Mouse (Mus musculus): ENCODE measurements at regions not wholly inside any gene's neighbourhood (a gene's known extent, or its start where the extent isn't known, plus 50 kb on each side); places are given as distances from the start of the nearest gene placed in this dataset.

DNA sequence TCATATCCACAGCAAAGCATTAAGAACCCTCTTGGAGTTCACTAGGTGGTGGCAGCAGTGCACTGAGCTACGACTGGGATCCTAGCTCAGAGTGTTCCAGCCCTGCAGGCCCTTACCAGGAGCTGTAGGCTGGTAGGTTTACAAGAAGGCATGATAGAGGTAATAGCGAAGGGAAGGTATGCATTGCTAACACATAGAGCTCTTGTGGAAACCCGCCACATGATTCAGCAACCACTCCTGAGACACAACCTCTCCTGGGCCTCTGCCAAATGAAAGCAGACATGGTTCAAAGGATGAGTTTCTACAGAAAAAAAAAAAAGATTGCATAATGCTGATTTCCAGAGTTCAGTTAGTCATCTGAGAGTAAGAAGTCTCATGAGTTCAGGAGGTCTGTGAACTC lies 370.5 kb upstream of the Npvf start:
- no peak for DNase-seq (ENCODE audit: low spot score)
- ATAC-seq (replicated peaks; ENCODE audit: low FRiP score, low read depth) = no peak
- WGBS = 86% methylated on average over 3 of the region's 3 CpGs
- H3K4me2 ChIP-seq (ENCODE audit: low read length) = no peak overlapping the region
- H3K9me3 ChIP-seq (replicated peaks; ENCODE audit: low read length) = no peaks in the 10 kb centered on the region
- no peaks in the 10 kb centered on the region for H3K4me1 ChIP-seq (replicated peaks; ENCODE audit: insufficient read depth, low read length)
- no peaks in the 10 kb centered on the region for H3K27me3 ChIP-seq (ENCODE audit: insufficient read depth, low read length)
- H3K9ac ChIP-seq (ENCODE audit: low read depth, low read length) = no peak overlapping the region
- H3K27ac ChIP-seq = no peak overlapping the region
- no peaks in the 10 kb centered on the region for H3K36me3 ChIP-seq (ENCODE audit: insufficient read depth, low read length)
- H3K4me3 ChIP-seq (replicated peaks; ENCODE audit: low read depth, low read length) = no peak overlapping the region
- no peak for TF ChIP-seq CTCF (IDR thresholded peaks at IDR 0.05; ENCODE audit: low read depth)

DNA sequence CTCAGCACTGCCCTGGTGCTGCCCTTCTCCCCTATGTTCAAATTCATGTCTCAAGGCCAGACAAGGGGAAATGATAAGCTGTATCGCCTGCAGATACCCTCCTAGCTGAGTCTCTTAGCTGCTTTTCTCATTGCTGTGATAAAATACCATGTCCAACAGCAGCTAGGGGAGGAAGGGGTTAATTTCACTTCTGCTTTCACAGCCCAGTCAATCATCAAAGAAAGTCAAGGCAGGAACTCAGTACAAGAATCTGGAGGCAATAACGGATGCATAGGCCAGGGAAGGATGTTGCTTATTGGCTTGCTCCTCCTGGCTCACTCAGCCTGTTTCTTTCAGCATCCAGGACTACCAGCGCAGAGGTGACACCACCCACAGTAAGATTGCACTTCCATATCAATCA lies 371.2 kb upstream of the Npvf start:
- H3K9ac ChIP-seq (ENCODE audit: low read depth, low read length) = no peak overlapping the region
- DNase-seq (ENCODE audit: low spot score) (no peak), ATAC-seq (replicated peaks; ENCODE audit: low FRiP score, low read depth) (no peak)
- H3K4me2 ChIP-seq (ENCODE audit: low read length) = no peak overlapping the region
- H3K4me1 ChIP-seq (replicated peaks; ENCODE audit: insufficient read depth, low read length) = no peaks in the 10 kb centered on the region
- no peaks in the 10 kb centered on the region for H3K36me3 ChIP-seq (ENCODE audit: insufficient read depth, low read length)
- H3K27ac ChIP-seq = no peak overlapping the region
- H3K27me3 ChIP-seq (ENCODE audit: insufficient read depth, low read length) = no peaks in the 10 kb centered on the region
- TF ChIP-seq CTCF (IDR thresholded peaks at IDR 0.05; ENCODE audit: low read depth) = no peak
- H3K4me3 ChIP-seq (replicated peaks; ENCODE audit: low read depth, low read length) = no peak overlapping the region
- 68% methylated on average over 3 of the region's 3 CpGs for WGBS
- no peaks in the 10 kb centered on the region for H3K9me3 ChIP-seq (replicated peaks; ENCODE audit: low read length)

- Histone ChIP-seq H3K36me3 (ENCODE audit: insufficient read depth, low read length) (no peaks in the 10 kb centered on the region), H3K4me1 (replicated peaks; ENCODE audit: insufficient read depth, low read length) (no peaks in the 10 kb centered on the region), H3K9me3 (replicated peaks; ENCODE audit: low read length) (no peaks in the 10 kb centered on the region), H3K4me2 (ENCODE audit: low read length) (no peak overlapping the region), H3K9ac (ENCODE audit: low read depth, low read length) (no peak overlapping the region), H3K4me3 (replicated peaks; ENCODE audit: low read depth, low read length) (no peak overlapping the region), H3K27ac (no peak overlapping the region), H3K27me3 (ENCODE audit: insufficient read depth, low read length) (no peaks in the 10 kb centered on the region)
- ATAC-seq (replicated peaks; ENCODE audit: low FRiP score, low read depth) (no peak), DNase-seq (ENCODE audit: low spot score) (no peak)
- no peak for TF ChIP-seq CTCF (IDR thresholded peaks at IDR 0.05; ENCODE audit: low read depth)
- WGBS = 76% methylated on average over 2 of the region's 2 CpGs
These were observed 373.1 kb upstream of the Npvf start for GRCm38 (mm10) chr6:51027296-51027695.

DNA sequence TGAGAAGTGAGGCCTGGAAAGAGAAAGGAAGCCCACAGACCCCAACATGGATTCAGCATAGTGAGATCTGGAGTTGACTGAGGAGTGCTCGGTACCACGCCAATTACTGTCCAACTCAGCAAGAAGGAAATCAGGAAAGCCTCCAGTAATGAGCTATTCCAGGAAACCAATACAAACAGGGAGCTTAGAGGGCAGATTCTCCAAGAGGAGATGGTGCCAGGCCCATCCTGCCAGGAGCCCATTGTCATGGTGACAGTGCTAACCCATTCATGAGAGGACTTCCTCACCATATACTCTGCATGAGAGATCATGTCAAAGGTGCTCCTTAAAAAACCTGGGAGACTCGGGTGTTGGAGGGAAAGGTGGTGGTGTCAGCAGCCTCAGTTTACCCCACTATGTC lies 375.3 kb upstream of the Npvf start:
- no peaks in the 10 kb centered on the region for H3K9me3 ChIP-seq (replicated peaks; ENCODE audit: low read length)
- H3K27me3 ChIP-seq (ENCODE audit: insufficient read depth, low read length) = no peaks in the 10 kb centered on the region
- DNase-seq (ENCODE audit: low spot score) = no peak
- H3K4me3 ChIP-seq (replicated peaks; ENCODE audit: low read depth, low read length) = no peak overlapping the region
- H3K4me2 ChIP-seq (ENCODE audit: low read length) = no peak overlapping the region
- H3K36me3 ChIP-seq (ENCODE audit: insufficient read depth, low read length) = no peaks in the 10 kb centered on the region
- no peak overlapping the region for H3K9ac ChIP-seq (ENCODE audit: low read depth, low read length)
- no peak for ATAC-seq (replicated peaks; ENCODE audit: low FRiP score, low read depth)
- 80% methylated on average over 3 of the region's 3 CpGs for WGBS
- TF ChIP-seq CTCF (IDR thresholded peaks at IDR 0.05; ENCODE audit: low read depth) = no peak
- H3K27ac ChIP-seq = no peak overlapping the region
- H3K4me1 ChIP-seq (replicated peaks; ENCODE audit: insufficient read depth, low read length) = no peaks in the 10 kb centered on the region

DNA sequence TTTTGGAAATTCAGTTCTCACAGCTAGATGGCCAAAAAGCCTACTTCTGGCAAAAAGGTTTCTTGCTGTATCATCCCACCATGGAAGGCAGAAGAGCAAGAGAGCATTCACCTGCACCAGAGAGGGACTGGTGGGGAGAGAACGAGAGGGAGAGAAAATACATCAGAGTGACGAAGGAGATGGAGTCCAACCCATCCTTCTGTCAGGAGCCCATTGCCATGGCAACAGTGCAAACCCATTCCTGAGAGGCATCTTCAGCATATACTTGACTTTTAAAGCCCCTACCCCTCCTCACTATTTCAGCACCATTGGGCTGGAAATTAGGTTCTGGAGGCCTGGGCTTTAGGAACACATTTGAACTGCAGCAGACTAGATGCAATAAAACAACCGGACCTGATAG lies 375.7 kb upstream of the Npvf start:
- ATAC-seq (replicated peaks; ENCODE audit: low FRiP score, low read depth) (no peak), DNase-seq (ENCODE audit: low spot score) (no peak)
- Histone ChIP-seq H3K36me3 (ENCODE audit: insufficient read depth, low read length) (no peaks in the 10 kb centered on the region), H3K27ac (no peak overlapping the region), H3K4me2 (ENCODE audit: low read length) (no peak overlapping the region), H3K27me3 (ENCODE audit: insufficient read depth, low read length) (no peaks in the 10 kb centered on the region), H3K4me3 (replicated peaks; ENCODE audit: low read depth, low read length) (no peak overlapping the region), H3K9ac (ENCODE audit: low read depth, low read length) (no peak overlapping the region), H3K4me1 (replicated peaks; ENCODE audit: insufficient read depth, low read length) (no peaks in the 10 kb centered on the region), H3K9me3 (replicated peaks; ENCODE audit: low read length) (no peaks in the 10 kb centered on the region)
- no peak for TF ChIP-seq CTCF (IDR thresholded peaks at IDR 0.05; ENCODE audit: low read depth)
- 84% methylated on average over 3 of the region's 3 CpGs for WGBS

DNA sequence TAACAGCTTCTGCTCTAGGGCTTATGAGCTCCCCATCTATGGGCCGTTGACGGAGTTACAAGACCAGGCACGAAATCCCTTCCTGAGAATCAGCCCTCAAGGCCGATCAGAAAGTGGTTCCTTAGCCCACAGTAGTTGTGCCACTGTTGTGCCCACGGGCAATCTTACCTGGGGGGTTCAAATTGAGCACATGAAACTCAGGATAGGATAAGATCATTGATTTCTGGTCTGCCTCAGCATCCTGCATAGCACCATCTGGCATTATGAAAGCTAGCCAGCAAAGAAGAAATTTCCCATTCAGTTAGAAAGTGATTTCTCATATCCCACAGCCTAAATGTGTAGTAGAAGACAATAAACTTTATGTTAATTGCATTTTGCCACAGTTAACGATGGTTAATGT lies 379.6 kb upstream of the Npvf start:
- 87% methylated on average over 6 of the region's 6 CpGs for whole genome bisulfite sequencing
- Histone ChIP-seq H3K9ac (ENCODE audit: low read depth, low read length) (no peak overlapping the region), H3K4me2 (ENCODE audit: low read length) (no peak overlapping the region), H3K27ac (no peak overlapping the region), H3K9me3 (replicated peaks; ENCODE audit: low read length) (no peaks in the 10 kb centered on the region), H3K4me1 (replicated peaks; ENCODE audit: insufficient read depth, low read length) (0 out of 2 replicates have a peak, but pooled peaks cover 5% of the 10 kb centered on the region), H3K4me3 (replicated peaks; ENCODE audit: low read depth, low read length) (no peak overlapping the region), H3K36me3 (ENCODE audit: insufficient read depth, low read length) (no peaks in the 10 kb centered on the region), H3K27me3 (ENCODE audit: insufficient read depth, low read length) (no peaks in the 10 kb centered on the region)
- 0 out of 2 replicates have a peak, but pooled peaks have one; percentile 15 for TF ChIP-seq CTCF (IDR thresholded peaks at IDR 0.05; ENCODE audit: low read depth)
- no peak for DNase-seq (ENCODE audit: low spot score)
- ATAC-seq (replicated peaks; ENCODE audit: low FRiP score, low read depth) = no peak

- H3K9ac ChIP-seq (ENCODE audit: low read depth, low read length) = no peak overlapping the region
- H3K9me3 ChIP-seq (replicated peaks; ENCODE audit: low read length) = no peaks in the 10 kb centered on the region
- 0 out of 2 replicates have a peak, but pooled peaks cover 5% of the 10 kb centered on the region for H3K4me1 ChIP-seq (replicated peaks; ENCODE audit: insufficient read depth, low read length)
- WGBS = 50% methylated on average over 4 of the region's 4 CpGs
- H3K27me3 ChIP-seq (ENCODE audit: insufficient read depth, low read length) = no peaks in the 10 kb centered on the region
- DNase-seq (ENCODE audit: low spot score) = no peak
- H3K4me2 ChIP-seq (ENCODE audit: low read length) = no peak overlapping the region
- H3K27ac ChIP-seq = peak overlapping the region; percentile 57; the same call in 1 of the 2 replicates
- H3K36me3 ChIP-seq (ENCODE audit: insufficient read depth, low read length) = no peaks in the 10 kb centered on the region
- no peak for TF ChIP-seq CTCF (IDR thresholded peaks at IDR 0.05; ENCODE audit: low read depth)
- no peak overlapping the region for H3K4me3 ChIP-seq (replicated peaks; ENCODE audit: low read depth, low read length)
- no peak for ATAC-seq (replicated peaks; ENCODE audit: low FRiP score, low read depth)
These were observed 381.8 kb upstream of the Npvf start for GRCm38 (mm10) chr6:51036074-51036473.
